Comparison of ENCODE assay signal across 16 mouse cellular contexts in genomic region chr13:90392415-90392814, GRCm38 (mm10).
"Had no signal": no experiment of that assay in that cellular context is flagged by ENCODE, and none has a peak within 500 bp of the region (broad histone marks: within the 10 kb centered on the region; RNA-seq: fewer than 3 reads in every experiment).

No protein-coding gene starts in this region.

- H3K9me3 ChIP-seq: neural tube, embryonic 12.5 days; neural tube, embryonic 13.5 days; neural tube, embryonic 15.5 days; stomach, embryonic 15.5 days had no signal

- H3K27me3 ChIP-seq: neural tube, embryonic 12.5 days; neural tube, embryonic 15.5 days; stomach, embryonic 15.5 days had no signal

- H3K27ac ChIP-seq: neural tube, embryonic 12.5 days; neural tube, embryonic 13.5 days; neural tube, embryonic 15.5 days; stomach, embryonic 15.5 days; stomach, postnatal 0 days had no signal

- DNase-seq: right cerebral cortex, adult 18-20 months; right cerebral cortex, postnatal 14 days; right cerebral cortex, postnatal 25 days; right cerebral cortex, postnatal 4 days; spleen, adult 18-20 months; thymus, adult 18-20 months; thymus, adult 2 months; thymus, postnatal 14 days; thymus, postnatal 25 days; thymus, postnatal 36 days; thymus, postnatal 4 days had no signal

- H3K36me3 ChIP-seq: neural tube, embryonic 12.5 days; neural tube, embryonic 13.5 days; neural tube, embryonic 15.5 days; stomach, embryonic 15.5 days had no signal

- H3K4me1 ChIP-seq: neural tube, embryonic 12.5 days; neural tube, embryonic 15.5 days had no signal

- H3K4me3 ChIP-seq: neural tube, embryonic 12.5 days; neural tube, embryonic 13.5 days; neural tube, embryonic 15.5 days; stomach, embryonic 15.5 days had no signal

- H3K9ac ChIP-seq: neural tube, embryonic 12.5 days; neural tube, embryonic 13.5 days; neural tube, embryonic 15.5 days; stomach, embryonic 15.5 days had no signal

- H3K4me2 ChIP-seq: neural tube, embryonic 12.5 days; neural tube, embryonic 13.5 days; neural tube, embryonic 15.5 days; stomach, embryonic 15.5 days had no signal
